Mouse (Mus musculus): ENCODE measurements around the gene Jhy. TPM values are rescaled to one million over a fixed set of nuclear protein-coding genes. Genes with fewer than 3 reads are reported as not detected.

Jhy gene
- total RNA-seq, 1 experiment, result not detected

DNA sequence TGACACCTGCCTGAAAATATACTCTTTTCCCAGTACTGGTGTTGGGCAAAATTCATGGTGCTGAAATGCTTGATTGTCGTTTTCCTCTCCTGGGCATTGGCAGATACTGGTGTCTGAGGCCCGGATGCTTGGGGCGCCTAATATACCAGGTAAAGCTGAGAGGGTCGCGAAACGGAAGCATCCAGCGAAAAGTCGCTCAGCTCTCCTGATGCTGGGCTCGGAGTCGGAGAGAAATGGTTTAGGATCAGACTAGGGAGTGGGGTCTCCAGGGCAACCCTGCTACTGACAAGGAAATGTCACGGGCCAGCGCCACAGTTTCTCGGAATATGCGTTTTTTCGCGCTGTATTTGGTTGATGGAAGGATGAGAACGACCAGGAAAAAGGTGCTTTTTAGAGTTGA lies 88.5 kb downstream of the Jhy start:
- DNase-seq (ENCODE audit: low read depth, low spot score), result no peak
- Histone ChIP-seq H3K9ac (ENCODE audit: insufficient read depth, low read depth, low read length, poor library complexity, severe bottlenecking) (no peak overlapping the region), H3K4me1 (ENCODE audit: control insufficient read depth in 2 of 2, insufficient read depth in 2 of 2, low read length in 2 of 2, poor library complexity in 1 of 2) (peaks cover 0 to 3% of the 10 kb centered on the region in 2 experiments; a peak in 1 of 4 replicates)

DNA sequence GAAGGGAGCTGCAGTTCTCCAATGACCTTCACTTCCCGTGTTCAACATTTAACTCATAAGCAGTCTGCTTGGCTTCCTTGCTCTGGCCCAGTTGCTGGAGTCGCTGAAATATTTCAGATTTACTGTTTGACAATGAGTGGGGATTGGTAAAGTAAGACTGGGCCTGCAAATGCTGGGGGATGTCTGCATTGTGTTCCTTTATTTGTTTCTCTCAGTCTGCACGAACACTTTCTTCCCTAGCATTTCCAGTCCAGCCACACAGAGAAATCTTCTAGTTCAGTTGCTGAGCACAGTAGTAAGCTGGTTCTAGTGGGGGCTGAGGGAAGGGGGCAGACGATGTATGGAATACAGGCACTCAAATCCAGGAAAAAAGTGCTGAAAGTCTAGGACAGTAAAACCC lies 89.0 kb downstream of the Jhy start:
- DNase-seq (ENCODE audit: low read depth, low spot score), result no peak

More for the DNA sequence above, 88.5 kb downstream of the Jhy start:
- in situ Hi-C loops (cut with MboI; ENCODE audit: low sequenced_read_pairs in 2 of 2, unreplicated experiment in 2 of 2), result no loop called here
- H3K27ac ChIP-seq (ENCODE audit: insufficient read depth, low read depth, low read length, poor library complexity, severe bottlenecking), result no peak overlapping the region
- no peak overlapping the region for H3K4me3 ChIP-seq (ENCODE audit: insufficient read depth in 1 of 2, low read depth in 1 of 2, low read length in 2 of 2, poor library complexity in 1 of 2, severe bottlenecking in 1 of 2)
- H3K9me3 ChIP-seq (ENCODE audit: control insufficient read depth, insufficient read depth, low read depth, low read length), result no peaks in the 10 kb centered on the region
- TF ChIP-seq MAFK (IDR thresholded peaks at IDR 0.05; ENCODE audit: insufficient read depth, low read depth, low read length) (no peak), ZNF384 (IDR thresholded peaks at IDR 0.05; ENCODE audit: low read depth, low read length) (no peak), HCFC1 (IDR thresholded peaks at IDR 0.05; ENCODE audit: borderline replicate concordance, insufficient read depth, low read length) (no peak), CHD2 (IDR thresholded peaks at IDR 0.05; ENCODE audit: low read depth, low read length) (no peak), ZC3H11A (IDR thresholded peaks at IDR 0.05; ENCODE audit: borderline replicate concordance, low read depth, low read length) (no peak)
- no peaks in the 10 kb centered on the region for H3K36me3 ChIP-seq (ENCODE audit: control insufficient read depth, insufficient read depth, low read length, poor library complexity, severe bottlenecking)

DNA sequence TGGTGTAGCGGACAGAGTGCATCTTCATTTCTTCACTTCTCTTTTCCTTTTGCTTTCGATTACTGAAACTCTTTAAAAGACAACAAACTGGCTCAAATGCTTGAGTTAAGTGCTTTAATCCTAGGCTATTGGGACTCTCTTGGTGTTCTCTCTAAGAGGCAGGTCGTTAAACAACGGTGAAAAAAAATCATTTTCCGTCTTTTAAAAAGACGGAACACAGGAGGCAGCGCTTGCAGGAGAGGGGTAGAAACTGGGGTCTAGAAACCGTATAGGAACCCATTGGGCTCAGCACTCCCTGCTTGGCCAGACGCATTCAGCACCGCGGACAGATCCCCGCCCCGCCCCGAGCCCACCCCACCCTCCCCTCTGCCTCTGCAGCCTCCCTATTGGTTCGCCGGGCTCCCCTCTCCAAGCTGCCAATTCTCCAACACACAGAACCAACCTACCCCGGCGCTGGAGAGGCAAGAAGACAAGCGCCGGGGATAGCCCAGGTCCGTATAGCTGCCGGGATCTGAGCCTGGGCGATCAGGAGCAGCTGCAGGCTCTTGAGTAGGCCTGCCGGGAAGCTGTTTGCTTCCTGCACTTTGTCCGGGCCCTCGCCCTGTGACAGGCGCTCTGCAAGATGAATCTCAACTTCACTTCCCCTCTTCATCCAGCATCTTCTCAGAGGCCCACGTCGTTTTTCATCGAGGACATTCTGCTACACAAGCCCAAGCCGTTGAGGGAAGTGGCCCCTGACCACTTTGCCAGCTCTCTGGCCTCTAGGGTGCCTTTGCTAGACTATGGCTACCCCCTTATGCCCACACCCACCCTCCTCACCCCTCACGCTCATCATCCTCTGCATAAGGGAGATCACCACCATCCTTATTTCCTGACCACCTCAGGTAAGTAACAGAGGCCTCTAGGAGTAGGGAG lies 90.1 kb downstream of the Jhy start, which contains the start of gene Bsx:
TSS of gene Bsx (plus strand) at position 572 of the 915 bp plus-strand sequence.
- no peaks in the 10 kb centered on the region for H3K36me3 ChIP-seq (ENCODE audit: control insufficient read depth, insufficient read depth, low read length, poor library complexity, severe bottlenecking)
- no peak within 1 kb of the TSS for H3K9ac ChIP-seq (ENCODE audit: insufficient read depth, low read depth, low read length, poor library complexity, severe bottlenecking)
- no peaks in the 10 kb centered on the region for H3K9me3 ChIP-seq (ENCODE audit: control insufficient read depth, insufficient read depth, low read depth, low read length)
- no peak within 1 kb of the TSS for H3K27ac ChIP-seq (ENCODE audit: insufficient read depth, low read depth, low read length, poor library complexity, severe bottlenecking)
- no peak for TF ChIP-seq ZC3H11A (IDR thresholded peaks at IDR 0.05; ENCODE audit: borderline replicate concordance, low read depth, low read length)
- TF ChIP-seq ZNF384 (IDR thresholded peaks at IDR 0.05; ENCODE audit: low read depth, low read length), result no peak
- no peak for TF ChIP-seq HCFC1 (IDR thresholded peaks at IDR 0.05; ENCODE audit: borderline replicate concordance, insufficient read depth, low read length)
- TF ChIP-seq CHD2 (IDR thresholded peaks at IDR 0.05; ENCODE audit: low read depth, low read length), result no peak
- TF ChIP-seq MAFK (IDR thresholded peaks at IDR 0.05; ENCODE audit: insufficient read depth, low read depth, low read length), result no peak
- H3K4me3 ChIP-seq (ENCODE audit: insufficient read depth in 1 of 2, low read depth in 1 of 2, low read length in 2 of 2, poor library complexity in 1 of 2, severe bottlenecking in 1 of 2), result peak within 1 kb of the TSS in 1 of 2 experiments; percentile 50; a peak in 2 of 4 replicates
- peaks cover 0 to 3% of the 10 kb centered on the region in 2 experiments; a peak in 1 of 4 replicates for H3K4me1 ChIP-seq (ENCODE audit: control insufficient read depth in 2 of 2, insufficient read depth in 2 of 2, low read length in 2 of 2, poor library complexity in 1 of 2)
- peak; percentile 73 for DNase-seq (ENCODE audit: low read depth, low spot score)
- in situ Hi-C loops (cut with MboI; ENCODE audit: low sequenced_read_pairs in 2 of 2, unreplicated experiment in 2 of 2), result no loop called here

More for the DNA sequence above, 89.0 kb downstream of the Jhy start:
- H3K36me3 ChIP-seq (ENCODE audit: control insufficient read depth, insufficient read depth, low read length, poor library complexity, severe bottlenecking), result no peaks in the 10 kb centered on the region
- in situ Hi-C loops (cut with MboI; ENCODE audit: low sequenced_read_pairs in 2 of 2, unreplicated experiment in 2 of 2), result no loop called here
- H3K9me3 ChIP-seq (ENCODE audit: control insufficient read depth, insufficient read depth, low read depth, low read length), result no peaks in the 10 kb centered on the region
- H3K4me1 ChIP-seq (ENCODE audit: control insufficient read depth in 2 of 2, insufficient read depth in 2 of 2, low read length in 2 of 2, poor library complexity in 1 of 2), result peaks cover 0 to 3% of the 10 kb centered on the region in 2 experiments; a peak in 1 of 4 replicates
- no peak overlapping the region for H3K4me3 ChIP-seq (ENCODE audit: insufficient read depth in 1 of 2, low read depth in 1 of 2, low read length in 2 of 2, poor library complexity in 1 of 2, severe bottlenecking in 1 of 2)
- H3K9ac ChIP-seq (ENCODE audit: insufficient read depth, low read depth, low read length, poor library complexity, severe bottlenecking), result no peak overlapping the region
- H3K27ac ChIP-seq (ENCODE audit: insufficient read depth, low read depth, low read length, poor library complexity, severe bottlenecking), result no peak overlapping the region
- no peak for TF ChIP-seq ZNF384 (IDR thresholded peaks at IDR 0.05; ENCODE audit: low read depth, low read length)
- no peak for TF ChIP-seq ZC3H11A (IDR thresholded peaks at IDR 0.05; ENCODE audit: borderline replicate concordance, low read depth, low read length)
- TF ChIP-seq HCFC1 (IDR thresholded peaks at IDR 0.05; ENCODE audit: borderline replicate concordance, insufficient read depth, low read length), result no peak
- TF ChIP-seq MAFK (IDR thresholded peaks at IDR 0.05; ENCODE audit: insufficient read depth, low read depth, low read length), result no peak
- TF ChIP-seq CHD2 (IDR thresholded peaks at IDR 0.05; ENCODE audit: low read depth, low read length), result no peak

DNA sequence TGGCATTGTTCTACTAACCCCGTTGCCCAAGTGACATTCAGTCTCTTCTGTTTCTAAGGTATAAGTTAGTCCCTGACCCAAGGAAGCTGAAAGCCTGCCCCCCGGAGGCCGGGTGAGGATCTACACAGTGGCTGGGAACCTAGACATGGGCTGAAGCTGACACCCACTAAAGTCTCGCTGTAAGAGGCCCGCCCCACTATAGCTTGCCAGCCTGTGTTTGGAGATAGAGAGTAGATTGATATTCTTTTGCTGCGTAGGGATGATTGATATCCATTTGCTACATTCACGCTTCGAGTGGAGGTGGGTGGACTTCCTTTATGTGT lies 91.8 kb downstream of the Jhy start:
- TF ChIP-seq HCFC1 (IDR thresholded peaks at IDR 0.05; ENCODE audit: borderline replicate concordance, insufficient read depth, low read length) (no peak), ZNF384 (IDR thresholded peaks at IDR 0.05; ENCODE audit: low read depth, low read length) (no peak), MAFK (IDR thresholded peaks at IDR 0.05; ENCODE audit: insufficient read depth, low read depth, low read length) (no peak), ZC3H11A (IDR thresholded peaks at IDR 0.05; ENCODE audit: borderline replicate concordance, low read depth, low read length) (no peak)
- Histone ChIP-seq H3K36me3 (ENCODE audit: control insufficient read depth, insufficient read depth, low read length, poor library complexity, severe bottlenecking) (no peaks in the 10 kb centered on the region), H3K9me3 (ENCODE audit: control insufficient read depth, insufficient read depth, low read depth, low read length) (no peaks in the 10 kb centered on the region), H3K4me1 (ENCODE audit: control insufficient read depth in 2 of 2, insufficient read depth in 2 of 2, low read length in 2 of 2, poor library complexity in 1 of 2) (no peaks in the 10 kb centered on the region), H3K27ac (ENCODE audit: insufficient read depth, low read depth, low read length, poor library complexity, severe bottlenecking) (no peak overlapping the region), H3K4me3 (ENCODE audit: insufficient read depth in 1 of 2, low read depth in 1 of 2, low read length in 2 of 2, poor library complexity in 1 of 2, severe bottlenecking in 1 of 2) (peak overlapping the region; percentile 58 to 62), H3K9ac (ENCODE audit: insufficient read depth, low read depth, low read length, poor library complexity, severe bottlenecking) (0 out of 2 replicates have a peak overlapping the region, but pooled peaks have one; percentile 18)
- in situ Hi-C loops (cut with MboI; ENCODE audit: low sequenced_read_pairs in 2 of 2, unreplicated experiment in 2 of 2), result no loop called here
- peak; percentile 56 for DNase-seq (ENCODE audit: low read depth, low spot score)
